Mouse (Mus musculus): ENCODE results near the gene Notum. TPM values are rescaled to one million over a fixed set of nuclear protein-coding genes. Genes with fewer than 3 reads are reported as not detected.

The Notum gene
- polyA plus RNA-seq, 1 experiment = 25.5 TPM

GRCm38 (mm10) chr11:120629911-120630310 lies 31.1 kb downstream of the Notum start:
- H3K27me3 ChIP-seq (replicated peaks; ENCODE audit: control insufficient read depth, insufficient read depth, low read length) = no peaks in the 10 kb centered on the region
- DNase-seq = peak; percentile 76
- H3K27ac ChIP-seq (ENCODE audit: insufficient read depth, low read depth, low read length) = peak overlapping the region; percentile 90
- 5% methylated on average over 7 of the region's 7 CpGs for WGBS
- H3K4me1 ChIP-seq (ENCODE audit: control insufficient read depth, insufficient read depth, low read length) = peaks cover 38% of the 10 kb centered on the region
- no peaks in the 10 kb centered on the region for H3K36me3 ChIP-seq (ENCODE audit: control insufficient read depth, insufficient read depth, low read length)
- peak overlapping the region; percentile 47 for H3K4me3 ChIP-seq (ENCODE audit: insufficient read depth, low read depth, low read length)
- TF ChIP-seq POLR2A (IDR thresholded peaks at IDR 0.05; ENCODE audit: low read depth, low read length) (no peak), CTCF (conservative IDR thresholded peaks at IDR 0.05; ENCODE audit: insufficient read depth, insufficient read length, low read depth, low read length) (no peak)

GRCm38 (mm10) chr11:120629341-120629730 lies 31.6 kb downstream of the Notum start:
- WGBS = 52% methylated on average over 23 of the region's 23 CpGs
- peak overlapping the region; percentile 90 for H3K27ac ChIP-seq (ENCODE audit: insufficient read depth, low read depth, low read length)
- no peaks in the 10 kb centered on the region for H3K36me3 ChIP-seq (ENCODE audit: control insufficient read depth, insufficient read depth, low read length)
- H3K27me3 ChIP-seq (replicated peaks; ENCODE audit: control insufficient read depth, insufficient read depth, low read length) = no peaks in the 10 kb centered on the region
- peak overlapping the region; percentile 47 for H3K4me3 ChIP-seq (ENCODE audit: insufficient read depth, low read depth, low read length)
- peak; percentile 84 for DNase-seq
- peaks cover 38% of the 10 kb centered on the region for H3K4me1 ChIP-seq (ENCODE audit: control insufficient read depth, insufficient read depth, low read length)
- TF ChIP-seq POLR2A (IDR thresholded peaks at IDR 0.05; ENCODE audit: low read depth, low read length) = peak; percentile 17
- no peak for TF ChIP-seq CTCF (conservative IDR thresholded peaks at IDR 0.05; ENCODE audit: insufficient read depth, insufficient read length, low read depth, low read length)

GRCm38 (mm10) chr11:120628601-120629340 lies 32.2 kb downstream of the Notum start:
- TF ChIP-seq POLR2A (IDR thresholded peaks at IDR 0.05; ENCODE audit: low read depth, low read length) (no peak), CTCF (conservative IDR thresholded peaks at IDR 0.05; ENCODE audit: insufficient read depth, insufficient read length, low read depth, low read length) (no peak)
- H3K36me3 ChIP-seq (ENCODE audit: control insufficient read depth, insufficient read depth, low read length) = no peaks in the 10 kb centered on the region
- H3K4me1 ChIP-seq (ENCODE audit: control insufficient read depth, insufficient read depth, low read length) = peaks cover 41% of the 10 kb centered on the region
- DNase-seq = no peak
- H3K27ac ChIP-seq (ENCODE audit: insufficient read depth, low read depth, low read length) = no peak overlapping the region
- H3K27me3 ChIP-seq (replicated peaks; ENCODE audit: control insufficient read depth, insufficient read depth, low read length) = no peaks in the 10 kb centered on the region
- H3K4me3 ChIP-seq (ENCODE audit: insufficient read depth, low read depth, low read length) = no peak overlapping the region
- WGBS = 77% methylated on average over 23 of the region's 23 CpGs

- WGBS = 68% methylated on average over 22 of the region's 22 CpGs
- no peak overlapping the region for H3K27ac ChIP-seq (ENCODE audit: insufficient read depth, low read depth, low read length)
- peaks cover 1% of the 10 kb centered on the region for H3K36me3 ChIP-seq (ENCODE audit: control insufficient read depth, insufficient read depth, low read length)
- TF ChIP-seq POLR2A (IDR thresholded peaks at IDR 0.05; ENCODE audit: low read depth, low read length) (no peak), CTCF (conservative IDR thresholded peaks at IDR 0.05; ENCODE audit: insufficient read depth, insufficient read length, low read depth, low read length) (no peak)
- no peak overlapping the region for H3K4me3 ChIP-seq (ENCODE audit: insufficient read depth, low read depth, low read length)
- H3K4me1 ChIP-seq (ENCODE audit: control insufficient read depth, insufficient read depth, low read length) = peaks cover 40% of the 10 kb centered on the region
- H3K27me3 ChIP-seq (replicated peaks; ENCODE audit: control insufficient read depth, insufficient read depth, low read length) = no peaks in the 10 kb centered on the region
- peak; percentile 55 for DNase-seq
Observed at GRCm38 (mm10) chr11:120627468-120628300, 33.3 kb downstream of the Notum start.

GRCm38 (mm10) chr11:120626785-120627467 lies 34.0 kb downstream of the Notum start:
- Histone ChIP-seq H3K36me3 (ENCODE audit: control insufficient read depth, insufficient read depth, low read length) (peaks cover 2% of the 10 kb centered on the region), H3K27ac (ENCODE audit: insufficient read depth, low read depth, low read length) (no peak overlapping the region), H3K27me3 (replicated peaks; ENCODE audit: control insufficient read depth, insufficient read depth, low read length) (no peaks in the 10 kb centered on the region), H3K4me3 (ENCODE audit: insufficient read depth, low read depth, low read length) (no peak overlapping the region), H3K4me1 (ENCODE audit: control insufficient read depth, insufficient read depth, low read length) (peaks cover 38% of the 10 kb centered on the region)
- no peak for DNase-seq
- TF ChIP-seq CTCF (conservative IDR thresholded peaks at IDR 0.05; ENCODE audit: insufficient read depth, insufficient read length, low read depth, low read length) (no peak), POLR2A (IDR thresholded peaks at IDR 0.05; ENCODE audit: low read depth, low read length) (no peak)
- WGBS = 81% methylated on average over 11 of the region's 11 CpGs

GRCm38 (mm10) chr11:120625152-120625775 lies 35.7 kb downstream of the Notum start, which contains the start of gene Sirt7:
TSS of gene Sirt7 (minus strand) at chr11:120625240.
- peak within 1 kb of the TSS; percentile 69 for H3K4me3 ChIP-seq (ENCODE audit: insufficient read depth, low read depth, low read length)
- 8% methylated on average over 5 of the region's 5 CpGs for WGBS
- DNase-seq = no peak
- H3K36me3 ChIP-seq (ENCODE audit: control insufficient read depth, insufficient read depth, low read length) = peaks cover 4% of the 10 kb centered on the region
- TF ChIP-seq POLR2A (IDR thresholded peaks at IDR 0.05; ENCODE audit: low read depth, low read length) = no peak
- TF ChIP-seq CTCF (conservative IDR thresholded peaks at IDR 0.05; ENCODE audit: insufficient read depth, insufficient read length, low read depth, low read length) = no peak
- peak within 1 kb of the TSS; percentile 66 for H3K27ac ChIP-seq (ENCODE audit: insufficient read depth, low read depth, low read length)
- no peaks in the 10 kb centered on the region for H3K27me3 ChIP-seq (replicated peaks; ENCODE audit: control insufficient read depth, insufficient read depth, low read length)
- H3K4me1 ChIP-seq (ENCODE audit: control insufficient read depth, insufficient read depth, low read length) = peaks cover 25% of the 10 kb centered on the region

Measured in kidney, adult 2 months (tissue).